Mouse (Mus musculus) limb, embryonic 14.5 days (tissue): ENCODE results near the gene Skap1. TPM values are rescaled to one million over a fixed set of nuclear protein-coding genes. Genes with fewer than 3 reads are reported as not detected.
A peak's percentile ranks its signal among the peaks of the same experiment; 100 is the strongest.

Source experiments
- ATAC-seq: fragments of 200-750 bp; cut with Nextera tagmentation; 2 replicates; pipeline ENCODE4 v1.8.0; 2017; ENCODE audit warnings: low read depth, moderate number of reproducible peaks, moderate TSS enrichment; ENCODE audit not compliant: low FRiP score
- DNase-seq: peaks from one replicate; pipeline ENCODE4 v3.0.0-alpha.2; 2015; ENCODE audit warnings: low spot score
- H3K27ac ChIP-seq: fragments of 300-500 bp; sonication (generic); replicated peaks from 2 replicates; pipeline ENCODE4 v1.5.1; 2014; ENCODE audit warnings: low read depth, mild to moderate bottlenecking, low read length, moderate library complexity, mixed read lengths
- H3K27me3 ChIP-seq: fragments of 300-500 bp; sonication (generic); 2 replicates; pipeline ENCODE4 v1.6.1; 2014; ENCODE audit warnings: low read length, mixed read lengths; ENCODE audit not compliant: control insufficient read depth, insufficient read depth
- H3K36me3 ChIP-seq: fragments of 300-500 bp; sonication (generic); 2 replicates; pipeline ENCODE4 v1.6.1; 2014; ENCODE audit warnings: mild to moderate bottlenecking, low read length, moderate library complexity, mixed read lengths; ENCODE audit not compliant: control insufficient read depth, insufficient read depth
- H3K4me1 ChIP-seq: fragments of 300-500 bp; sonication (generic); 2 replicates; pipeline ENCODE4 v1.6.1; 2014; ENCODE audit warnings: antibody characterized with exemption, low read length, mixed read lengths; ENCODE audit not compliant: control insufficient read depth, insufficient read depth
- H3K4me2 ChIP-seq: fragments of 300-500 bp; sonication (generic); replicated peaks from 2 replicates; pipeline ENCODE4 v1.6.1; 2014; ENCODE audit warnings: low read depth, mild to moderate bottlenecking, low read length, moderate library complexity; ENCODE audit not compliant: severe bottlenecking
- H3K4me3 ChIP-seq: fragments of 300-500 bp; sonication (generic); replicated peaks from 2 replicates; pipeline ENCODE4 v1.5.1; 2014; ENCODE audit warnings: low read length
- H3K9ac ChIP-seq: fragments of 300-500 bp; sonication (generic); 2 replicates; pipeline ENCODE4 v1.6.1; 2014; ENCODE audit warnings: mild to moderate bottlenecking, low read depth, low read length, moderate library complexity; ENCODE audit not compliant: severe bottlenecking
- H3K9me3 ChIP-seq: fragments of 300-500 bp; sonication (generic); 2 replicates; pipeline ENCODE4 v1.6.1; 2016; ENCODE audit warnings: low read length; ENCODE audit not compliant: control insufficient read depth
- POLR2A ChIP-seq: fragments of 200-500 bp; IDR thresholded peaks from 2 replicates; pipeline ENCODE4 v1.8.0; 2012; ENCODE audit warnings: inconsistent platforms, mild to moderate bottlenecking, moderate library complexity, borderline replicate concordance; ENCODE audit not compliant: insufficient read depth, insufficient read length; ENCODE audit errors: extremely low read depth
- WGBS: fragments of 180-500 bp; shearing (Covaris S2); extraction: QIAGEN DNeasy Blood & Tissue Kit; methylation state at CpG from one replicate; pipeline ENCODE4 v1.1.7; 2014; 5-methylcytosine and 5-hydroxymethylcytosine counted together
- polyA plus RNA-seq, 2 experiments: library from polyadenylated mRNA; depleted of rRNA in 1 of 2; stranded (reverse) in 1 of 2; unstranded in 1 of 2; fragments of >200 nt; fragmentation: Nextera tagmentation in 1 of 2; extraction: Ambion mirVana in 1 of 2; gene quantifications; 2 replicates each; pipeline versions ENCODE4 v1.2.1 to v1.2.3; 2012 to 2014

The Skap1 gene
- polyA plus RNA-seq, 2 experiments = 0.67 to 2.1 TPM

DNA sequence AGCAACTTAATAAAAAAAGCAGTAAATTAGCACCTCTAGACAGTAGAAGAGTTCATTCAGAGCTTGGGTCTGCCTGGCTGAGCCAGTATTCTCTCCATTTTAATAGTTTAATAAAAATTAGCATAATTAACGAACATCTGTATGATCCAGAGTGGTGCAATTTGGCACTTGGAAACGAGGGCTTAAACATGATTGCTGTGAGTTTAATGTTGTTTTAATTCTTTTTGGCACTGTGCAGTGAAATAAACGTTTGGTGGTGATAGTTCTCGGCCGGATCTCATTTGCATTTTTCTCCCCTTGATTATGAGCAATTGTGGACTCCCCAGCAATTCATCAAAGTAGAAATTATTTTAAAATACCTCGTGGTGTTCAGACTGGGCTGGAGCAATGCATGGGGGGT is 282.3 kb downstream of the Skap1 start:
- WGBS = 66% methylated on average over 6 of the region's 6 CpGs
- Histone ChIP-seq H3K27me3 (peaks cover 10% of the 10 kb centered on the region; the same call in 1 of the 2 replicates), H3K9me3 (no peaks in the 10 kb centered on the region), H3K9ac (no peak overlapping the region), H3K27ac (no peak overlapping the region), H3K4me1 (peaks cover 6% of the 10 kb centered on the region; the same call in 1 of the 2 replicates), H3K4me2 (no peak overlapping the region), H3K4me3 (no peak overlapping the region), H3K36me3 (no peaks in the 10 kb centered on the region)
- TF ChIP-seq POLR2A = no peak
- ATAC-seq (no peak), DNase-seq (no peak)

DNA sequence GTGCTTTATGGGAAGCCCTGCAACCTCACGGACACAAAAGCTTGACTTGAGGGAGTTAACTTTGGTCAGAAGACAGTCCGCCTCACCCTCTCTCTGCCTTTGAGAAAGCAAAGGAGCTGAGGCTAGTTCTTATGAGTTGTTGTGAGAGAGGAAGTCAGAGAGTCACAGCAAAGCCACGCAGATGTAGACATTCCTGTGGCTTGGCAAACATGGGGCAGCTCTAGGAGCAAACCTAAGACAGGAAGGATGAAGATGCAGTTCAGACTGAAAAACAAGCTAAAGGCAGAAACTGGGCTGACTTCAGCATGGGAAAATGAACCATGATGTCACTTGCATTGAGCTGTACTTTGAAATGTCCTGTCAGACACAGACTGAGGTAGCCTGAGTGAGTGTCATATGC is 283.2 kb downstream of the Skap1 start:
- Histone ChIP-seq H3K27me3 (0 out of 2 replicates have a peak, but pooled peaks cover under 1% of the 10 kb centered on the region), H3K36me3 (no peaks in the 10 kb centered on the region), H3K4me2 (no peak overlapping the region), H3K9ac (no peak overlapping the region), H3K27ac (no peak overlapping the region), H3K4me3 (no peak overlapping the region), H3K9me3 (no peaks in the 10 kb centered on the region), H3K4me1 (no peaks in the 10 kb centered on the region)
- no peak for DNase-seq
- 46% methylated on average over 3 of the region's 3 CpGs for WGBS
- no peak for TF ChIP-seq POLR2A
- ATAC-seq = no peak

DNA sequence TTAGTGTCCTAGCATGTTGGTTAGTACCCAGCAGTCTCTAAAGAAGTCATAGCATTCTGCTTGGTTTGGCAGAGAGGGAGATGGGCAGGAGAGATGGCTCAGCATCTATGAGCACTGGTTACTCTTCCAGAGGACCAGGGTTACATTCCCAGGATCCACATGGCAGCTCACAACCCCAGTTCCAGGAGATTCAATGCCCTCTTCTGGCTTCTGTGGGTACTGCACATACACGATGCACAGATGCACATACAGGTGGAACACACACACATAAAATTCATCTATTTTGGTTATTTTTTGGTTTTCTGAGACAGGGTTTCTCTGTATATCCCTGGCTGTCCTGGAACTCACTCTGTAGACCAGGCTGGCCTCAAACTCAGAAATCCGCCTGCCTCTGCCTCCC is 290.9 kb downstream of the Skap1 start:
- Histone ChIP-seq H3K4me1 (no peaks in the 10 kb centered on the region), H3K27ac (no peak overlapping the region), H3K9ac (no peak overlapping the region), H3K4me3 (no peak overlapping the region), H3K9me3 (no peaks in the 10 kb centered on the region), H3K4me2 (no peak overlapping the region), H3K27me3 (no peaks in the 10 kb centered on the region), H3K36me3 (no peaks in the 10 kb centered on the region)
- WGBS = 100% methylated on average over 2 of the region's 2 CpGs
- ATAC-seq (no peak), DNase-seq (no peak)
- TF ChIP-seq POLR2A = no peak

DNA sequence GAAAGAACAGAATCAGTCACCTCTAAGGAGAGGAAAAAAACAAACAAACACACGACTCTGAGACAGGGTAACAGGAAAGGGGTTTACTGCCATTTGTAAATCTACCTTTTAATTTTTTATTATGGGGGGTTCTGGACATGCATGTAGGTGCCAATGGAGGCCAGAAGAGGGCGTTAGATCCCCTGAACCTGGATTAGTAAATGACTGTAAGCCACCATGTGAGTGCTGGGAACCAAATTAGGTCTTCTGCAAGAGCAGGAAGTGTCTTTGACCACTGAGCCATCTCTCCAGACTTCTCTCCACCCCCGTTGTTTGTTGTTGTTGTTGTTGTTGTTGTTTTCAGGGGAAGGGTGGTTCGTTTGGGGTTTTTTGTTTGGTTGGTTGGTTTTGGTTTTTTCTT is 293.0 kb downstream of the Skap1 start:
- no peak for ATAC-seq
- no peak overlapping the region for H3K4me3 ChIP-seq
- DNase-seq = no peak
- 50% methylated on average over 4 of the region's 4 CpGs for WGBS
- no peaks in the 10 kb centered on the region for H3K36me3 ChIP-seq
- no peaks in the 10 kb centered on the region for H3K9me3 ChIP-seq
- no peak for TF ChIP-seq POLR2A
- no peak overlapping the region for H3K27ac ChIP-seq
- no peak overlapping the region for H3K9ac ChIP-seq
- H3K4me1 ChIP-seq = no peaks in the 10 kb centered on the region
- no peaks in the 10 kb centered on the region for H3K27me3 ChIP-seq
- no peak overlapping the region for H3K4me2 ChIP-seq

DNA sequence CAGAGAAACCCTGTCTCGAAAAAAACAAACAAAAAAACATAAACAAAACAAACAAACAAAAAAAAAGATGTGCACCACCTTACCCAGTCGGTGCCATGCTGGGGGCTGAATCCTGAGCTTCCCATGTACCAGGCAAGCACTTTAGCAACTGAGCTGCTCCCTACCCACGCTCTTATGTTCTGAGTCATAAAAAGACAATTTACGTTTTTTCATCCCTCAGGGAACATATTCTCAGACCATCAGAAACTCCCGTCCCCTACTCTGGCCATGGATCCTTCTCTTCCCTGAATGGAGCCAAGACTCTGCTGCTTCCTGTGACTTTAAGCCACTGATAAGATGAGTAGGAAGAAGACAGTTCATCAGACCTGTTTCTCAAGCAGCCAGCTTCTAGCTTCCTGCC is 294.0 kb downstream of the Skap1 start:
- no peaks in the 10 kb centered on the region for H3K27me3 ChIP-seq
- no peak overlapping the region for H3K4me2 ChIP-seq
- no peak overlapping the region for H3K9ac ChIP-seq
- 0 out of 2 replicates have a peak, but pooled peaks cover 3% of the 10 kb centered on the region for H3K4me1 ChIP-seq
- ATAC-seq (no peak), DNase-seq (no peak)
- no peak overlapping the region for H3K27ac ChIP-seq
- no peaks in the 10 kb centered on the region for H3K9me3 ChIP-seq
- TF ChIP-seq POLR2A = no peak
- no peaks in the 10 kb centered on the region for H3K36me3 ChIP-seq
- WGBS = 63% methylated on average over 5 of the region's 5 CpGs
- H3K4me3 ChIP-seq = no peak overlapping the region

DNA sequence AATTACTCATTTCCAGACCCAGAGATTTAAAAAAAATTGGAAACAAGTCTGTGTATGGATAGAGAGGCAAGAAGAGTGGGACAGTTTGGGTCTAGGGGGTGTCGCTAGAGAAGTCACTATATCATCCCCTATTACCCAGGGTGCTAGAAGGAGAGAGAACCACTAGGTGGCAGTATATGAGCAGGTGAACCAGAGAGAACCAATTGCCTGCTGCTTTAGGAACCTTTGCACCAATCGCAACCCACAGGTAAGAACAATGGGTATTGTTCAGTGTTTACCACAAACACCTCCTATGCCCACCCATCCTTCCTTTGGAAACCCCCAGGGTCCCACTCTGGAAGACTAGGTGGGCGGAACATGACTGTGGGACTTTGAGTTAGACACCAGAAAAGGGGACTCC is 295.6 kb downstream of the Skap1 start:
- ATAC-seq (no peak), DNase-seq (peak; percentile 64)
- Histone ChIP-seq H3K27ac (no peak overlapping the region), H3K9me3 (no peaks in the 10 kb centered on the region), H3K4me3 (no peak overlapping the region), H3K36me3 (no peaks in the 10 kb centered on the region), H3K4me1 (0 out of 2 replicates have a peak, but pooled peaks cover 3% of the 10 kb centered on the region), H3K4me2 (no peak overlapping the region), H3K9ac (no peak overlapping the region), H3K27me3 (no peaks in the 10 kb centered on the region)
- 38% methylated on average over 3 of the region's 3 CpGs for WGBS
- no peak for TF ChIP-seq POLR2A
